Mouse (Mus musculus) layer of hippocampus, adult 9-10 months (tissue): Measurements from ENCODE around the gene Vmn1r208.
"Not testable (repeated sequence)": the region's sequence is repeated elsewhere in the genome, so short reads cannot be mapped to it uniquely, and the experiment has no call there.

ENCODE experiments used
- DNase-seq: peaks from one replicate; pipeline ENCODE4 v3.0.0; 2022; ENCODE audit warnings: low spot score

The Vmn1r208 gene

GRCm38 (mm10) chr13:22777300-22777699, at the start of gene Vmn1r208:
Vmn1r208 (minus strand) TSS chr13:22777400.
- DNase-seq = not testable (repeated sequence)

DNA sequence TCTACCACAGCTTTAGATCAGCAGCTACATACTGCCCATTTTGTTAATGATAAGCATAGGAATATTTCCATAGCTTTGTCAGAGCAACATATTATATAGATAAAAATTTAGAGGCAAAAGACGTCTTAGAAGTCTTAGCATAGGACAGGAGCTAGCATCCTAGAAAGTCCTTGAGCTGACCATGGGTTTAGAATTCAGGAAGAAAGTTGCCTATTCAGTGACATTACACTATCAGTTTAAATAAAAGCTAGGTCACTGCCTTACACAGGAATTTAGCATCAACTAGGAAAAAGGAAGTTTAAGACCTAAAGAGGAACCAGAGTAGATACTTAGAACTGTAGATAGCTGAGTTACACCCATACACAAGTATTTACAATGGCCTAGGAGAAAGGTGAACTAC, 44.4 kb upstream of the Vmn1r208 start:
- DNase-seq = not testable (repeated sequence)

DNA sequence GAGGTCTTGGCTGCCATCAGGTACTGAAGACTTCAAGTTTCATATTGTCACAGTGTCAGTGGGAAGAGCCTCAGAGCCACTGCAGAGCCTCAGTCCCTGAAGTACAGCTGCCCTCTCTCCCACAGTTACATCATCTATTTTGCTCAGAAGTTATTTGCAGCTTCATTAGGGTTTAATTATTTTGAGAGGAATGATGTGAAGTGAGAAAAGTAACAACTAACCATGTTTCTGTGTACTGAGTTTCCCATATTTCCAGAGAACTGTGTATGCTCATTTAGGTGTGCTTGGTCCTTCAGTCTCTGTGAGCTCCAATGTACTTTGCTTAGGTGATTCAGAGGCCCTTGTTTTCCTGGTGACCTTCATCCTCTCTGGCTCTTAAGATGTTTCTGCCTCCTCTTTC, 32.4 kb upstream of the Vmn1r208 start, which contains the start of gene Vmn1r209:
TSS of gene Vmn1r209 (minus strand) at position 101 of the 400 bp plus-strand sequence.
- DNase-seq = not testable (repeated sequence)

- DNase-seq = not testable (repeated sequence)
Measured at GRCm38 (mm10) chr13:22788096-22788495, 10.9 kb upstream of the Vmn1r208 start.

GRCm38 (mm10) chr13:22784159-22784558, 7.0 kb upstream of the Vmn1r208 start:
- DNase-seq = not testable (repeated sequence)

DNA sequence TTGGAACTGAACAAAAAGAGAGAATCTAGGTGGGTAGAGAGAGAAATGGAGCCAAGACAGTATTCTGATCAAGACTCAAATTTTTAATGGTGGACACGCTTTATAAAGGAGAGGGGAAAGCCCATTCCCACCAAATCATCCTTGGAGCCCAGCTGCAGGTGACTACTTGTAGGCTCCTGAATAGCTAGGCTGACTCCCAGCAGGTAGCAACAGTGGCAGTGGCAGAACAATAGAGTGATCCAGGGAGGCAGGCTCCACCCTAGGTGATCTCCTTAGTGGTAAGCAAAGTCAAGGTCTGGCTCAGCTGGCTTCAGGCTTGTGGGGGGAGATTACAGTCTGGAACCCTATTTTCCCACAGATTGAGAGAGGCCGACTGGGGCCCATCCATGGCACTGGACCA, 5.6 kb downstream of the Vmn1r208 start:
- DNase-seq = not testable (repeated sequence)

DNA sequence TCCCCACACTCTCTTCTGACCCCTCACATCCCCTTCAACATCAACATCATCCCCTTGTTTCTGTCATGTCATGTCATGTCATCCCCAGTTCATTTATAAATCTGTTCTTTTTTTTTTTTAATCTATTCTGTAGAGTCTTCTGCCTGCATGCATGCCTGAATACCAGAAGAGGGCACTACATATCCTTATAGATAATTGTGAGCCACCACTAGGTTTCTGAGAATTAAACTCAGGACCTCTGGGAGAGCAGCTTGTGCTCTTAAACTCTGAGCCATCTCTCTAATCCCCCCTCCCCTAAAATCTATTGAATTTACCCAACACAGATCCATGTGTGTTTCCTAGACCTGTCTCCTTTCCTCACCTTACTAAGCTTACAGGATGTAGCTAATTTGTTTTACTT, 29.7 kb downstream of the Vmn1r208 start:
- DNase-seq = no peak

GRCm38 (mm10) chr13:22729529-22729928, 47.7 kb downstream of the Vmn1r208 start, which contains the start of gene Vmn1r207-ps:
Vmn1r207-ps (minus strand) TSS chr13:22729629.
- DNase-seq = not testable (repeated sequence)
